Mouse (Mus musculus): Measurements from ENCODE around the gene Hephl1.

GRCm38 (mm10) chr9:15064176-15064575 lies 47.7 kb downstream of the Hephl1 start:
- no peak for TF ChIP-seq CTCF (IDR thresholded peaks at IDR 0.05; ENCODE audit: borderline replicate concordance, control insufficient read depth, extremely low read depth, insufficient read depth, low read length, poor library complexity)
- no peak for TF ChIP-seq POLR2A (IDR thresholded peaks at IDR 0.05; ENCODE audit: control insufficient read depth, extremely low read depth, insufficient read depth, low read length, poor library complexity)

Data from thymus, adult 2 months (tissue).